Mouse (Mus musculus): ENCODE data around the gene Itpr2.

GRCm38 (mm10) chr6:146197868-146198379 lies 304.1 kb downstream of the Itpr2 start:
- TF ChIP-seq POLR2AphosphoS5 (IDR thresholded peaks at IDR 0.05; ENCODE audit: insufficient replicate concordance, low read depth, low read length) (no peak), CTCF (IDR thresholded peaks at IDR 0.05; ENCODE audit: low read depth, low read length) (no peak), GATA1 (IDR thresholded peaks at IDR 0.05; ENCODE audit: borderline replicate concordance, low read length) (no peak)

Measured in G1E (cell line).